Mouse (Mus musculus): ENCODE measurements around the gene Fam129b.

Fam129b gene

GRCm38 (mm10) chr2:32922564-32922963 is 46.6 kb downstream of the Fam129b start:
- no peak for DNase-seq (ENCODE audit: extremely low read depth, low read depth, low spot score)

DNA sequence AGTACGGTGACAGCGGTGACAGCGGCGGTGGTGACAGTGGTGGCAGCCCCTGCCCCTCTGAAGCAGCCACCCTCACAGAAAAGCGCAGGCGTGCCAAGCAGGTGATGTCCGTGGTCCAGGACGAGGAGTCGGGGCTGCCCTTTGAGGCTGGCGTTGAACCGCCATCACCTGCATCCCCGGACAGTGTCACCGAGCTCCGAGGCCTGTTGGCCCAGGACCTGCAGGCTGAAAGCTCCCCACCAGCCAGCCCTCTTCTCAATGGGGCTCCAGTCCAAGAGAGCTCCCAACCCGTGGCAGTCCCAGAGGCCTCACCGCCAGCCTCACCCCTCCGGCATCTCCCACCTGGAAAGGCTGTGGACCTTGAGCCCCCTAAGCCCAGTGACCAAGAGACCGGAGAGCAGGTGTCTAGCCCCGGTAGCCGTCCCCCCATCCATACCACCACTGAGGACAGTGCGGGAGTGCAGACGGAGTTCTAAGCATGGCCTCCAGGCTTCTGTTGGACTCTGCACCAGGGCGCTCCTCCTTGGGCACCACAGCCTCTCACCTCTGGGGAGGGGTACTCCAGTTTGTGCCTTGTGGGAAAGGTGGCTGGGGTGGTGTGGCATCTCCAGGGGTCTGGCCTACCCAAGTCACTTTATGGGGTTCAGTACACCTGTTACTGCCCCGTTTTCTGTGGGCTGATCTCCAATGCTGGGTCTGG is 47.8 kb downstream of the Fam129b start:
- DNase-seq (ENCODE audit: extremely low read depth, low read depth, low spot score), result no peak

DNA sequence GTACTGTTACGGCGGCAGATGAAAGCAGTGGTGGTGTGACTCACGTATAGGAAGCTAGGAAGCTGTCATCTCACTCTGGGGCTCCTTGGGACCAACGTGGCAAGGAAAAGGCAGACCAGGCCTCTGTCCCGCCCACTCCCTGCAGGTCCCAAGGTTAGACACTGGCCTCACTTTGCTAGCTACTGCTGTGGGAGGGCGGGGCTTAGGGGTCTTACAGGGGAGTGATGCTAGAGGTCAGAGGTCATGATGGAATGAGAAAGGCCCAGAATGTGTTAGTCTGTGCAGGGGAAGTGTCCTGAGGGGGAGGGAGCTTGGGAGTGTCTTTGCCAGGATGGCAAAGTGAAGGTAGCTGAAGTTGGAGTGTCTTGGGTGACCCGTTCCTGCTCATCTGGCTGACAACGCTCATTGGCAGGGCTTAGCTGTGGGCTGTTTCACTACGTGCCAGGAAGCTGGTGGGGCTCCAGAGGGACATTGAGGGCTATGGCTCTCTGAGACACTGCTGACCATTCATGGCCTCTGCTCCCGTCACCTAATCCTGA is 48.5 kb downstream of the Fam129b start:
- no peak for DNase-seq (ENCODE audit: extremely low read depth, low read depth, low spot score)

- DNase-seq (ENCODE audit: extremely low read depth, low read depth, low spot score), result no peak
Observed at GRCm38 (mm10) chr2:32926330-32927075, 50.6 kb downstream of the Fam129b start.

GRCm38 (mm10) chr2:32927624-32928234 is 51.8 kb downstream of the Fam129b start:
- DNase-seq (ENCODE audit: extremely low read depth, low read depth, low spot score), result peak; percentile 78

DNA sequence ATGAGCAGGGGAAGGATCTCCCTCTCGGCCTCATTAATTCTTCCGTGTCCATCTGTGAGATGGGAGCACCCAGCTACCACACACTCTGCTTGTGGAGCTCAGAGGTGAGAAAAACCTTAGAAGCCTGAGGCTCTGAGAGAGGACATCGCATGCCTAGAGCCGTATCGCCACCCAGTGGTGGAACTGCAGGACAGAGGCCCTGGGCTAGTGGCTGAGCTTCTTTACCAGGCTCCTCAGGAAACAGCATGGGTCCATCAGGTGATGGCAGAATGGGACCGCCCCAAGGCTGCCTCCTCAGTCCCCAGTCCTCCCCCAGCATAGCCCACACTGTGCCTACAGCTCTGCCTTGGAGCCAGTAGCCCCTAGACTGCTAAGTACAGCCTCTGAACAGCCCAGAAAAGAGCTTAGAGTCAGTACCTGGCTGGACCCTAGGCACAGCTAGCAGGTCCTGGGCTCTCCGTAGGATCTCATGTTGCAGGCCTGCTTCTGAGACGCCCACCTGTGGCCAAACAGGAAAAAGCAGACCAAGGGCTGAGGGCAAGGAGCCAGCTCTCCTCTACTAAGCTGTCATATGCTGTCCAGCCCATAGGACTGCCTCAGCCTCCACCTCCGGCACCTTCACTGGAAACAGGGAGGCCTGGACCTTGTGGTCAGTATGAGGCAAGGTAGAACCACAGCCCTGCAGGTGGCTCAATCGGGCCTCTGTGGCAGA is 52.5 kb downstream of the Fam129b start:
- no peak for DNase-seq (ENCODE audit: extremely low read depth, low read depth, low spot score)

- no peak for DNase-seq (ENCODE audit: extremely low read depth, low read depth, low spot score)
Observed at GRCm38 (mm10) chr2:32928947-32929829, 53.3 kb downstream of the Fam129b start.

DNA sequence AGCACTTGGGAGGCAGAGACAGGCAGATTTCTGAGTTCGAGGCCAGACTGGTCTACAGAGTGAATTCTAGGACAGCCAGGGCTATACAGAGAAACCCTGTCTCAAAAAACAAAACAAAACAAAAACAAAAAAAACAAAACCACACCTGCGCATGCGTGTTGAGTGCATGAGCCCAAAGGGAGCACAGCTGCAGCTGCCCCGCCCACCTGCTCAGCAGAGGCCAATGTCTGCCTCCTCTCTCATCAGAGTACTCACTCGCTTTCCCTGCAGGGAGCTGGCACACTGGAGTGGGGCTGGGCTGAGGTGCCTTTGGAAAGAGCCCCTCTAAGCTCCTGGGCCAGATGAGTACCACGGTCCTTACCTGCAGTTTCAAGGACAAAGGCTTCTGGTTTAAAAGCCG is 55.8 kb downstream of the Fam129b start:
- DNase-seq (ENCODE audit: extremely low read depth, low read depth, low spot score), result no peak

GRCm38 (mm10) chr2:32938741-32939140 is 62.8 kb downstream of the Fam129b start:
- no peak for DNase-seq (ENCODE audit: extremely low read depth, low read depth, low spot score)

DNA sequence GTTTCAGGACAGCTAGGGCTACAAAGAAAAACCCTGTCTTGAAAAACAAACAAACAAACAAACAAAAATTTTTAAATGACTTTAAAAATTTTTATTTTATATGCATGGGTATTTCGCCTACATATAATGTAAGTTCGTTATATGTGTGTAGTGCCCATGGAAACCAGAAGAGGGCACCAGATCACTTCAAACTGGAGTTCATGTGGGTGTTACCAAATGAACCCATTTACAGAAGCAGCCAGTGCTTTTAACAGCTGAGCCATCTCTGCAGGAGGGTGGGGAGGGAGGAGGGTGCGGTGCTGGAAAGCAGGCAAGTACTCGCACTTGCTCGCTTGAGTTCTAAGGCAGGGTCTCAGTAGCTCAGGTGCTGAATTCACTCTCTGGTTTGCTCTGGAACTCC is 63.5 kb downstream of the Fam129b start:
- DNase-seq (ENCODE audit: extremely low read depth, low read depth, low spot score), result no peak

DNA sequence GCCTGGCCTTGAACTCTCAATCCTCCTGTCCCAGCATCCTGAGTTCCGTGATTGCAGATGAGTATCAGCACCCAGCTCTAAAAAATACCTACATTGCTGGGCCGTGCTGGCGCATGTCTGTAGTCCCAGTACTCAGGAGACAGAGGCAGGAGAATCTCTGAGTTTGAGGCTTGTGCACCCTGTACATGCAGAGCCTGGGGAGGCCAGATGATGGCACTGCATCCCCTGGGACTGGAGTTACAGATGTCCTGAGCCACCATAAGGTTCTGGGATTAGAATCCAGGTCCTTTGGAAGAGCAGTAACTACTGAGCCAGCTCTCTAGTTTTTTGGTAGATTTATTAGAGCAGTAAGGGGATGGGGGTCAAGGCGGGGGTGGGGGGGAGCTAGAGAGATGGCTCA is 64.6 kb downstream of the Fam129b start:
- no peak for DNase-seq (ENCODE audit: extremely low read depth, low read depth, low spot score)

- no peak for DNase-seq (ENCODE audit: extremely low read depth, low read depth, low spot score)
Observed at GRCm38 (mm10) chr2:32947454-32947853, 71.5 kb downstream of the Fam129b start.

- DNase-seq (ENCODE audit: extremely low read depth, low read depth, low spot score), result no peak
Observed at GRCm38 (mm10) chr2:32954581-32954980, 78.7 kb downstream of the Fam129b start.

DNA sequence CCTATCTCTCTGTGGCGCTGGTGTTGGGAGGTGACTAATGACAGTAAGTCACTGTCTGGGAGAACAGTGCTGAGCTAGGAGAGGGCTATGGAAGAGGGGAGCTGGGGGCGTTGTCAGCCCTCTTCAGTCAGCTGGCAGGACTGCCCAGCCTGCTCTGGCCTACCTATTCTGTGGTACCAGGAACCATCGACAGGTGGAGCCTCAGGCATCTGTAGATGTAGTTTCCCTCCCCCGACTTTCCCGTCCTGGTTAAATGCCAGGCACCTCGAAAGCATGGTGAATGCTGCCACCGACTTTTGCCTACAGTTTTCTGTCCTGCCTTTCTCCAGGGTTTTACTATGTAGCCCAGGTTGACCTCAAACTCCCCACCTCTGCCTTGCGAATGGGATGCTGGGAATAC is 81.4 kb downstream of the Fam129b start:
- DNase-seq (ENCODE audit: extremely low read depth, low read depth, low spot score), result no peak

DNA sequence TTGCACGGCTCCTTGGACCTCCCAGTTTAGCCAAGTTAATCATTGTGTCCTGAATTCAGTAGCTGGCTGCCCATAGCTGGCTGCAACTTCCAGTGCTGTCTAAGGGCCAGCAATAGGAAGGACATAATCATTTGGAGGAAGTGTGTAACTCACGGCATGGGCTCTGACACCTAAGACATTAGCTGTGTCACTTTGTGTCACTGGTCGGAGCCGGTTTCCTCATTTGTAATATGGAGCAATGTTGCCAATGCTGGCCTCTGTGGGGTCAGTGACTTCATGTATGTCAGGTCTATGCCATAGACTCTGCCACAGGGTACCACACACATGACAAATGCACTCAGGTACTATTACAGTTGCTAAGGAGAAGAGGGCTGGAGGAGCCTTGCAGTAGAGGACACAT is 84.4 kb downstream of the Fam129b start:
- DNase-seq (ENCODE audit: extremely low read depth, low read depth, low spot score), result no peak

GRCm38 (mm10) chr2:32961192-32961995 is 85.5 kb downstream of the Fam129b start, which contains the start of the genes Rpl12 and Lrsam1:
Gene Rpl12, plus strand, starts transcription at chr2:32961559.
Gene Lrsam1, minus strand, starts transcription at chr2:32961614.
- DNase-seq (ENCODE audit: extremely low read depth, low read depth, low spot score), result no peak

DNA sequence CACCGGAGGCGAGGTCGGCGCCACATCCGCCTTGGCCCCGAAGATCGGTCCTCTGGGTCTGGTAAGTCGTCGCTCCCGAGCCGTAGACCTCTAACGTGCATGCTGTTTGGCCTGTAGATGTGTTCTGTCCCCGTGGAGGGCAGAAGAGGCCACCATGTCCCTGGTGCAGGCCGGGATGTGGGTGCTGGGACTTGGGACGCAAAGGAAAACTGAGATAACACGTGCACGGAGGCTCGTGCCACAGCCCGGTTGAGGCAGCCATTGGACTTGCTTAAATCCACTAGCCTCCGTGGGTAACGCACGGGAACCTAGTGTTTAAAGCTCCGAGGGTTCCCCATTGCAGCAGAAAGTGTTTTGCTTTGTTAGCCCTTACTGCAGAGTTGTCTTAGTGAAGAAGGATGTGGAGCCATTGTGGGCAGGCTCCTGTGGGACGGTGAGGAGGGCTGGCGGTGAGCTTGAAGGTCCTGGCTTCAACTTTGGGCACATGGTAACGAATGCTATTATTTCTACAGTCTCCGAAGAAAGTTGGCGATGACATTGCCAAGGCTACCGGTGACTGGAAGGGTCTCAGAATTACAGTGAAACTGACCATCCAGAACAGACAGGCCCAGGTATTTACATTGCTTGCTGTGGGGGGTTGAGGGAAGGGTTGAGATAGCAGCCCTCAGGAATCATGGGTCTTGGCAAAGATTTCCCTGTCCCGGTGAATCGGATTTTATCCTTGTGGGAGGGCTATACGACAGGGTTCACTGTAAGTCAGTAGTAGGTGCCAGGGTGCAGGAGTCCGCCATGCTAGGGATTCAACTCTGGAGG is 86.4 kb downstream of the Fam129b start:
- DNase-seq (ENCODE audit: extremely low read depth, low read depth, low spot score), result no peak

GRCm38 (mm10) chr2:32962875-32963220 is 86.9 kb downstream of the Fam129b start:
- DNase-seq (ENCODE audit: extremely low read depth, low read depth, low spot score), result no peak

GRCm38 (mm10) chr2:32963544-32963943 is 87.6 kb downstream of the Fam129b start:
- no peak for DNase-seq (ENCODE audit: extremely low read depth, low read depth, low spot score)
